Mouse (Mus musculus): Measurements from ENCODE around the gene Mark3. TPM values are rescaled to one million over a fixed set of nuclear protein-coding genes. Genes with fewer than 3 reads are reported as not detected.

Gene Mark3
- polyA plus RNA-seq, 1 experiment: 25.9 TPM

- Histone ChIP-seq H3K27ac (replicated peaks; ENCODE audit: low read depth, low read length) (no peak overlapping the region), H3K4me3 (ENCODE audit: insufficient read depth, low read depth, low read length) (peak overlapping the region; percentile 71), H3K4me1 (ENCODE audit: control insufficient read depth, insufficient read depth, insufficient read length, low read length) (peaks cover 18% of the 10 kb centered on the region)
Observed at GRCm38 (mm10) chr12:111671431-111671902, 97.1 kb downstream of the Mark3 start.

GRCm38 (mm10) chr12:111672176-111672575 is 97.9 kb downstream of the Mark3 start, which contains the start of gene Ckb:
TSS of gene Ckb (minus strand) at chr12:111672338.
- H3K4me1 ChIP-seq (ENCODE audit: control insufficient read depth, insufficient read depth, insufficient read length, low read length): peaks cover 20% of the 10 kb centered on the region

GRCm38 (mm10) chr12:111672581-111672980 is 98.3 kb downstream of the Mark3 start:
- Histone ChIP-seq H3K4me1 (ENCODE audit: control insufficient read depth, insufficient read depth, insufficient read length, low read length) (peaks cover 23% of the 10 kb centered on the region), H3K27ac (replicated peaks; ENCODE audit: low read depth, low read length) (no peak overlapping the region)

More at GRCm38 (mm10) chr12:111672176-111672575, 97.9 kb downstream of the Mark3 start, which contains the start of gene Ckb:
- Histone ChIP-seq H3K4me3 (ENCODE audit: insufficient read depth, low read depth, low read length) (peak within 1 kb of the TSS; percentile 71), H3K27ac (replicated peaks; ENCODE audit: low read depth, low read length) (no peak within 1 kb of the TSS)

GRCm38 (mm10) chr12:111674850-111675486 is 100.6 kb downstream of the Mark3 start:
- Histone ChIP-seq H3K27ac (replicated peaks; ENCODE audit: low read depth, low read length) (peak overlapping the region; percentile 35), H3K4me3 (ENCODE audit: insufficient read depth, low read depth, low read length) (no peak overlapping the region), H3K4me1 (ENCODE audit: control insufficient read depth, insufficient read depth, insufficient read length, low read length) (peaks cover 20% of the 10 kb centered on the region)

More at GRCm38 (mm10) chr12:111672581-111672980, 98.3 kb downstream of the Mark3 start:
- peak overlapping the region; percentile 71 for H3K4me3 ChIP-seq (ENCODE audit: insufficient read depth, low read depth, low read length)

GRCm38 (mm10) chr12:111675797-111676580 is 101.7 kb downstream of the Mark3 start:
- H3K4me1 ChIP-seq (ENCODE audit: control insufficient read depth, insufficient read depth, insufficient read length, low read length): peaks cover 15% of the 10 kb centered on the region
- H3K4me3 ChIP-seq (ENCODE audit: insufficient read depth, low read depth, low read length): no peak overlapping the region
- H3K27ac ChIP-seq (replicated peaks; ENCODE audit: low read depth, low read length): peak overlapping the region; percentile 35

- Histone ChIP-seq H3K27ac (replicated peaks; ENCODE audit: low read depth, low read length) (peak overlapping the region; percentile 66), H3K4me3 (ENCODE audit: insufficient read depth, low read depth, low read length) (peak overlapping the region; percentile 81), H3K4me1 (ENCODE audit: control insufficient read depth, insufficient read depth, insufficient read length, low read length) (peaks cover 16% of the 10 kb centered on the region)
Observed at GRCm38 (mm10) chr12:111677421-111677820, 103.1 kb downstream of the Mark3 start.

- Histone ChIP-seq H3K4me1 (ENCODE audit: control insufficient read depth, insufficient read depth, insufficient read length, low read length) (peaks cover 15% of the 10 kb centered on the region), H3K27ac (replicated peaks; ENCODE audit: low read depth, low read length) (peak within 1 kb of the TSS; percentile 66), H3K4me3 (ENCODE audit: insufficient read depth, low read depth, low read length) (peak within 1 kb of the TSS; percentile 81)
Observed at GRCm38 (mm10) chr12:111677882-111678669, 103.8 kb downstream of the Mark3 start, which contains the start of gene Trmt61a. TSS of gene Trmt61a (plus strand) at chr12:111678105.

GRCm38 (mm10) chr12:111678670-111678933 is 104.3 kb downstream of the Mark3 start:
- Histone ChIP-seq H3K27ac (replicated peaks; ENCODE audit: low read depth, low read length) (no peak overlapping the region), H3K4me3 (ENCODE audit: insufficient read depth, low read depth, low read length) (peak overlapping the region; percentile 81), H3K4me1 (ENCODE audit: control insufficient read depth, insufficient read depth, insufficient read length, low read length) (peaks cover 15% of the 10 kb centered on the region)

- peaks cover 15% of the 10 kb centered on the region for H3K4me1 ChIP-seq (ENCODE audit: control insufficient read depth, insufficient read depth, insufficient read length, low read length)
- H3K27ac ChIP-seq (replicated peaks; ENCODE audit: low read depth, low read length): no peak overlapping the region
- H3K4me3 ChIP-seq (ENCODE audit: insufficient read depth, low read depth, low read length): peak overlapping the region; percentile 81
Observed at GRCm38 (mm10) chr12:111678997-111679396, 104.7 kb downstream of the Mark3 start.

- Histone ChIP-seq H3K27ac (replicated peaks; ENCODE audit: low read depth, low read length) (no peak overlapping the region), H3K4me3 (ENCODE audit: insufficient read depth, low read depth, low read length) (no peak overlapping the region), H3K4me1 (ENCODE audit: control insufficient read depth, insufficient read depth, insufficient read length, low read length) (peaks cover 15% of the 10 kb centered on the region)
Observed at GRCm38 (mm10) chr12:111680661-111681060, 106.3 kb downstream of the Mark3 start.

GRCm38 (mm10) chr12:111681305-111681704 is 107.0 kb downstream of the Mark3 start:
- Histone ChIP-seq H3K4me1 (ENCODE audit: control insufficient read depth, insufficient read depth, insufficient read length, low read length) (peaks cover 15% of the 10 kb centered on the region), H3K27ac (replicated peaks; ENCODE audit: low read depth, low read length) (0 out of 2 replicates have a peak overlapping the region, but pooled peaks have one; percentile 5), H3K4me3 (ENCODE audit: insufficient read depth, low read depth, low read length) (no peak overlapping the region)

- Histone ChIP-seq H3K27ac (replicated peaks; ENCODE audit: low read depth, low read length) (0 out of 2 replicates have a peak overlapping the region, but pooled peaks have one; percentile 5), H3K4me3 (ENCODE audit: insufficient read depth, low read depth, low read length) (no peak overlapping the region), H3K4me1 (ENCODE audit: control insufficient read depth, insufficient read depth, insufficient read length, low read length) (peaks cover 14% of the 10 kb centered on the region)
Observed at GRCm38 (mm10) chr12:111682003-111682402, 107.7 kb downstream of the Mark3 start.

GRCm38 (mm10) chr12:111682806-111683205 is 108.5 kb downstream of the Mark3 start:
- Histone ChIP-seq H3K27ac (replicated peaks; ENCODE audit: low read depth, low read length) (no peak overlapping the region), H3K4me3 (ENCODE audit: insufficient read depth, low read depth, low read length) (no peak overlapping the region), H3K4me1 (ENCODE audit: control insufficient read depth, insufficient read depth, insufficient read length, low read length) (peaks cover 10% of the 10 kb centered on the region)

GRCm38 (mm10) chr12:111686390-111686789 is 112.1 kb downstream of the Mark3 start:
- no peak overlapping the region for H3K27ac ChIP-seq (replicated peaks; ENCODE audit: low read depth, low read length)
- peaks cover 14% of the 10 kb centered on the region for H3K4me1 ChIP-seq (ENCODE audit: control insufficient read depth, insufficient read depth, insufficient read length, low read length)
- no peak overlapping the region for H3K4me3 ChIP-seq (ENCODE audit: insufficient read depth, low read depth, low read length)
